In the genomic region with DNA sequence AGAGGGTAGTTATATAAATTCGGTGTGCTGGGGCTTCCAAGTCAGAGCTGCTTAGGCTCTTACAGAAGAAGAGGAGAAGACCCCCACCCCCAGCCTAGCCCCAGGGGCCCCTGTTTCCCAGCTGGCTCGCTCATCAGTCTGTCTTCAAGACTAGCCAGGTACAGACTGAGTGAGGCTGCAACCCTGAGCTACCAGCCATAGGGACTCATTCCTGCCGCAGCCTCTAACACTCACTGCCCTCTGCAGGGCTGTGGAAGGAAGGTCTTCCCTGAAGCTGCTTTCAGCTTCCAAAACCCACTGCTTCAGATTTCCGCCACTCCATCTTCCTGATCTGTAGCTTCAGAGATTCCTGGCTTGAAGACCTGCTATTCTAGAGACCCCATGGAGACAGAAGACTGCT, we compare ENCODE assay signal across 10 mouse cellular contexts. TPM values are rescaled to one million over a fixed set of nuclear protein-coding genes. Genes with fewer than 3 reads are reported as not detected.
DNase-seq lines count a peak whose midpoint lies in the region; ATAC-seq and TF ChIP-seq lines count a peak whose summit lies in the region.
"Had no signal": no experiment of that assay in that cellular context is flagged by ENCODE, and none has a peak within 500 bp of the region (broad histone marks: within the 10 kb centered on the region; RNA-seq: fewer than 3 reads in every experiment).

No protein-coding gene starts in this region.

- no peak for TF ChIP-seq POLR2A in CH12.LX (IDR thresholded peaks at IDR 0.05; ENCODE audit: low read depth, low read length)

- H3K27me3 ChIP-seq in intestine, embryonic 14.5 days (replicated peaks; ENCODE audit: control insufficient read depth, insufficient read depth, low read length): no peaks in the 10 kb centered on the region
- H3K27me3 ChIP-seq in intestine, embryonic 16.5 days (replicated peaks; ENCODE audit: control insufficient read depth, insufficient read depth, low read length): no peaks in the 10 kb centered on the region
- peaks cover 4% of the 10 kb centered on the region for H3K27me3 ChIP-seq in CH12.LX (replicated peaks)

- dilution Hi-C loops in CH12.LX (cut with MboI; ENCODE audit: extremely low pct_ligation_motif_present, extremely low pct_unique_long_range_greater_than_20kb, low sequenced_read_pairs): no loop called here

- H3K9me3 ChIP-seq in intestine, embryonic 14.5 days (ENCODE audit: control insufficient read depth, low read length): no peaks in the 10 kb centered on the region
- no peaks in the 10 kb centered on the region for H3K9me3 ChIP-seq in intestine, embryonic 16.5 days (ENCODE audit: control insufficient read depth, low read length)
- no peaks in the 10 kb centered on the region for H3K9me3 ChIP-seq in CH12.LX (replicated peaks; ENCODE audit: low read length)

- 29% methylated on average over 4 of the region's 4 CpGs for WGBS in intestine, embryonic 14.5 days
- 32% methylated on average over 4 of the region's 4 CpGs for WGBS in intestine, embryonic 16.5 days

- H3K27ac ChIP-seq in intestine, embryonic 14.5 days (ENCODE audit: low read depth): no peak overlapping the region
- no peak overlapping the region for H3K27ac ChIP-seq in intestine, embryonic 16.5 days (ENCODE audit: low read length)
- no peak overlapping the region for H3K27ac ChIP-seq in CH12.LX (ENCODE audit: insufficient read depth, low read depth)

- no peak overlapping the region for H3K4me2 ChIP-seq in intestine, embryonic 14.5 days (ENCODE audit: low read length)
- H3K4me2 ChIP-seq in intestine, embryonic 16.5 days (ENCODE audit: low read depth, low read length): no peak overlapping the region
- no peak overlapping the region for H3K4me2 ChIP-seq in CH12.LX (ENCODE audit: insufficient read depth, low read depth, poor library complexity, severe bottlenecking)

- no peak overlapping the region for H3K9ac ChIP-seq in intestine, embryonic 14.5 days (ENCODE audit: low read length)
- no peak overlapping the region for H3K9ac ChIP-seq in intestine, embryonic 16.5 days (ENCODE audit: low read depth, low read length)
- H3K9ac ChIP-seq in CH12.LX (ENCODE audit: insufficient read depth, low read depth): no peak overlapping the region

- no peak overlapping the region for H3K4me3 ChIP-seq in intestine, embryonic 14.5 days (ENCODE audit: low read depth, low read length)
- H3K4me3 ChIP-seq in intestine, embryonic 16.5 days (ENCODE audit: low read length): no peak overlapping the region
- no peak overlapping the region for H3K4me3 ChIP-seq in CH12.LX (replicated peaks in 1 of 3; ENCODE audit: low read depth in 2 of 3, low read length in 2 of 3, poor library complexity in 1 of 3)

- peak in 1 of 2 experiments; percentile 49; a peak in 2 of 4 replicates for TF ChIP-seq CTCF in CH12.LX (conservative IDR thresholded peaks at IDR 0.05 in 1 of 2, IDR thresholded peaks at IDR 0.05 in 1 of 2; ENCODE audit: low read depth in 2 of 2, low read length in 2 of 2)

- TF ChIP-seq EP300 in CH12.LX (IDR thresholded peaks at IDR 0.05; ENCODE audit: low read length): no peak

- peak; percentile 34 for TF ChIP-seq RAD21 in CH12.LX (IDR thresholded peaks at IDR 0.05; ENCODE audit: low read depth, low read length)

- no peaks in the 10 kb centered on the region for H3K79me2 ChIP-seq in CH12.LX (replicated peaks; ENCODE audit: control insufficient read depth, extremely low read depth, insufficient read depth, poor library complexity, severe bottlenecking)

- in situ Hi-C loops in CH12.LX (cut with MboI; ENCODE audit: low pct_ligation_motif_present, low pct_unique_long_range_greater_than_20kb, low sequenced_read_pairs): no loop called here

- H3K36me3 ChIP-seq in intestine, embryonic 14.5 days (ENCODE audit: control insufficient read depth, insufficient read depth, low read length): no peaks in the 10 kb centered on the region
- H3K36me3 ChIP-seq in intestine, embryonic 16.5 days (ENCODE audit: control insufficient read depth, insufficient read depth, low read length): no peaks in the 10 kb centered on the region
- no peaks in the 10 kb centered on the region for H3K36me3 ChIP-seq in CH12.LX (replicated peaks in 1 of 2; ENCODE audit: control insufficient read depth in 1 of 2, insufficient read depth in 1 of 2, low read length in 1 of 2)

- H3K4me1 ChIP-seq in intestine, embryonic 14.5 days (replicated peaks; ENCODE audit: control insufficient read depth, insufficient read depth, low read length): no peaks in the 10 kb centered on the region
- no peaks in the 10 kb centered on the region for H3K4me1 ChIP-seq in intestine, embryonic 16.5 days (ENCODE audit: control insufficient read depth, insufficient read depth, low read length)
- H3K4me1 ChIP-seq in CH12.LX (ENCODE audit: control insufficient read depth in 1 of 2, insufficient read depth in 2 of 2): no peaks in the 10 kb centered on the region

- peak; percentile 56 for DNase-seq in intestine, embryonic 14.5 days (ENCODE audit: low spot score)
- DNase-seq in CH12.LX (ENCODE audit: extremely low read depth) (no peak), ZHBTc4 (ENCODE audit: low read depth, low spot score) (peak; percentile 54)
- peak; percentile 25 to 42 for DNase-seq in kidney, postnatal 25 days
- no peak for DNase-seq in c-Kit-positive CD71-positive TER-119-positive erythroid progenitor cells, embryonic 14.5 days (ENCODE audit: low spot score)
- no peak for DNase-seq in cerebellum, adult 18-20 months

- ATAC-seq in intestine, embryonic 14.5 days (replicated peaks; ENCODE audit: low FRiP score, low TSS enrichment, low read depth): no peak
- ATAC-seq in intestine, embryonic 16.5 days: no peak
- no peak for ATAC-seq in monocyte, adult 5-6 weeks (replicated peaks; ENCODE audit: insufficient number of reproducible peaks, low FRiP score, low TSS enrichment, poor library complexity, severe bottlenecking)

TF ChIP-seq in CH12.LX, 34 proteins besides CTCF, POLR2A, EP300 and RAD21:
- TF ChIP-seq SMC3 (IDR thresholded peaks at IDR 0.05; ENCODE audit: low read depth, low read length) (peak; percentile 33), RCOR1 (conservative IDR thresholded peaks at IDR 0.05; ENCODE audit: low read depth, low read length) (no peak)

RNA-seq across cellular contexts. Expression of a gene that starts 35.5 kb away (rescaled TPM):
- 0.46 and 0.67 TPM in 2 replicates for polyA plus RNA-seq in intestine, embryonic 14.5 days (2014; fragmentation: Nextera tagmentation; extraction: Ambion mirVana)
- 0.98 and 1.6 TPM in 2 replicates for polyA plus RNA-seq in intestine, embryonic 16.5 days (2015; fragmentation: Nextera tagmentation; extraction: Ambion mirVana)
- total RNA-seq in CH12.LX (2012; rRNA removed): 0.08 TPM in 1 of 2 replicates, not detected in the other
- 0.21 TPM in 1 of 2 replicates, not detected in the other for total RNA-seq in CH12.LX (2014; rRNA removed)
- 0.19 and 0.42 TPM in 2 replicates for polyA plus RNA-seq in CH12.LX (2012; ENCODE audit: insufficient read length, low read depth)
- total RNA-seq in monocyte, adult 5-6 weeks (2017): not detected in 3 replicates
- polyA plus RNA-seq: spleen, adult 2 months had no signal

RNA-seq across cellular contexts. Expression of a gene that starts 53.4 kb away (rescaled TPM):
- polyA plus RNA-seq in intestine, embryonic 14.5 days (2014; fragmentation: Nextera tagmentation; extraction: Ambion mirVana): 9.0 and 11.6 TPM in 2 replicates
- 126 and 165 TPM in 2 replicates for polyA plus RNA-seq in intestine, embryonic 16.5 days (2015; fragmentation: Nextera tagmentation; extraction: Ambion mirVana)
- total RNA-seq in CH12.LX (2012; rRNA removed) (not detected in 2 replicates), CH12.LX (2014; rRNA removed) (not detected in 2 replicates)
- not detected in 2 replicates for polyA plus RNA-seq in CH12.LX (2012; ENCODE audit: insufficient read length, low read depth)
- not detected in 3 replicates for total RNA-seq in monocyte, adult 5-6 weeks (2017)
- total RNA-seq: layer of hippocampus, adult 18-20 months had no signal

RNA-seq across cellular contexts. Expression of a gene that starts 54.1 kb away (rescaled TPM):
- 98.6 and 117 TPM in 2 replicates for polyA plus RNA-seq in intestine, embryonic 14.5 days (2014; fragmentation: Nextera tagmentation; extraction: Ambion mirVana)
- 120 and 128 TPM in 2 replicates for polyA plus RNA-seq in intestine, embryonic 16.5 days (2015; fragmentation: Nextera tagmentation; extraction: Ambion mirVana)
- 29.8 and 35.9 TPM in 2 replicates for total RNA-seq in CH12.LX (2012; rRNA removed)
- 128 and 130 TPM in 2 replicates for total RNA-seq in CH12.LX (2014; rRNA removed)
- polyA plus RNA-seq in CH12.LX (2012; ENCODE audit: insufficient read length, low read depth): 42.7 and 58.0 TPM in 2 replicates
- total RNA-seq in monocyte, adult 5-6 weeks (2017): 15.7 to 30.9 TPM (median 21.0 TPM) in 3 replicates

Comparison
In these comparisons a context has a peak if more than half of its experiments do, and no peak if none do; other contexts are left out.
1. DNase-seq: peak in intestine, embryonic 14.5 days (single experiment), ZHBTc4 (single experiment) and kidney, postnatal 25 days (2 of 2); none in CH12.LX (single experiment), c-Kit-positive CD71-positive TER-119-positive erythroid progenitor cells, embryonic 14.5 days (single experiment) and cerebellum, adult 18-20 months (0 of 2).